In genomic region chr17:24632167-24632812, GRCm38 (mm10) we compare ENCODE assay signal across 8 mouse cellular contexts. TPM values are rescaled to one million over a fixed set of nuclear protein-coding genes. Genes with fewer than 3 reads are reported as not detected.
DNase-seq lines count a peak whose midpoint lies in the region; ATAC-seq and TF ChIP-seq lines count a peak whose summit lies in the region.

Gene Tsc2 (minus strand): TSS chr17:24632630.
Gene Nthl1 (plus strand): TSS chr17:24632680.

- peak within 1 kb of the TSS; percentile 81 for H3K4me2 ChIP-seq in forebrain, embryonic 16.5 days (ENCODE audit: low read length)
- H3K4me2 ChIP-seq in neural tube, embryonic 15.5 days, result peak within 1 kb of the TSS; percentile 91

- H3K27me3 ChIP-seq in MEL (ENCODE audit: control insufficient read depth in 1 of 2, insufficient read depth in 2 of 2, low read length in 2 of 2), result no peaks in the 10 kb centered on the region
- H3K27me3 ChIP-seq in forebrain, embryonic 16.5 days (replicated peaks; ENCODE audit: control insufficient read depth, insufficient read depth, low read length), result no peaks in the 10 kb centered on the region
- no peaks in the 10 kb centered on the region for H3K27me3 ChIP-seq in neural tube, embryonic 15.5 days (replicated peaks)

- peaks cover 9 to 11% of the 10 kb centered on the region in 2 experiments for H3K4me1 ChIP-seq in MEL (ENCODE audit: control insufficient read depth in 1 of 2, insufficient read depth in 2 of 2, low read length in 2 of 2)
- H3K4me1 ChIP-seq in forebrain, embryonic 16.5 days (replicated peaks; ENCODE audit: control insufficient read depth, insufficient read depth, low read length), result peaks cover 12% of the 10 kb centered on the region
- H3K4me1 ChIP-seq in neural tube, embryonic 15.5 days, result peaks cover 26% of the 10 kb centered on the region

- peak within 1 kb of the TSS; percentile 73 for H3K27ac ChIP-seq in MEL (ENCODE audit: control insufficient read depth, low read depth, low read length)
- peak within 1 kb of the TSS; percentile 52 for H3K27ac ChIP-seq in forebrain, embryonic 16.5 days (ENCODE audit: low read length)
- H3K27ac ChIP-seq in neural tube, embryonic 15.5 days (replicated peaks), result peak within 1 kb of the TSS; percentile 83

- no peak for TF ChIP-seq CTCF in MEL (IDR thresholded peaks at IDR 0.05 in 2 of 3, conservative IDR thresholded peaks at IDR 0.05 in 1 of 3; ENCODE audit: control insufficient read depth in 1 of 3, insufficient read depth in 1 of 3, low read depth in 2 of 3, low read length in 3 of 3, poor library complexity in 1 of 3, severe bottlenecking in 1 of 3)

- TF ChIP-seq RAD21 in MEL (IDR thresholded peaks at IDR 0.05; ENCODE audit: low read depth, low read length), result no peak

- peaks cover 3 to 5% of the 10 kb centered on the region in 2 experiments; a peak in 3 of 4 replicates for H3K36me3 ChIP-seq in MEL (ENCODE audit: control insufficient read depth in 1 of 2, insufficient read depth in 2 of 2, low read length in 2 of 2)
- peaks cover 12% of the 10 kb centered on the region for H3K36me3 ChIP-seq in forebrain, embryonic 16.5 days (ENCODE audit: control insufficient read depth, insufficient read depth)
- H3K36me3 ChIP-seq in neural tube, embryonic 15.5 days, result peaks cover 35% of the 10 kb centered on the region

- peak; percentile 93 to 95 for TF ChIP-seq POLR2A in MEL (IDR thresholded peaks at IDR 0.05; ENCODE audit: control insufficient read depth in 1 of 2, insufficient read depth in 1 of 2, low read depth in 1 of 2, low read length in 2 of 2, poor library complexity in 1 of 2)

- intact Hi-C loops in heart, postnatal 25 days (cut with DNase I), result no loop called here

- H3K9me3 ChIP-seq in MEL (replicated peaks; ENCODE audit: insufficient read depth, low read length), result no peaks in the 10 kb centered on the region
- H3K9me3 ChIP-seq in forebrain, embryonic 16.5 days (ENCODE audit: control insufficient read depth, low read length), result no peaks in the 10 kb centered on the region
- H3K9me3 ChIP-seq in neural tube, embryonic 15.5 days (replicated peaks), result no peaks in the 10 kb centered on the region

- TF ChIP-seq EP300 in MEL (IDR thresholded peaks at IDR 0.05; ENCODE audit: low read depth in 1 of 2, low read length in 2 of 2), result no peak

- H3K4me3 ChIP-seq in MEL (ENCODE audit: control insufficient read depth in 1 of 2, insufficient read depth in 1 of 2, low read depth in 2 of 2, low read length in 2 of 2), result peak within 1 kb of the TSS; percentile 70 to 72
- H3K4me3 ChIP-seq in forebrain, embryonic 16.5 days (replicated peaks; ENCODE audit: low read length), result peak within 1 kb of the TSS; percentile 68
- peak within 1 kb of the TSS; percentile 78 for H3K4me3 ChIP-seq in neural tube, embryonic 15.5 days (replicated peaks)

- peak within 1 kb of the TSS; percentile 72 for H3K9ac ChIP-seq in MEL (ENCODE audit: control insufficient read depth, low read depth, low read length, poor library complexity, severe bottlenecking)
- peak within 1 kb of the TSS; percentile 68 for H3K9ac ChIP-seq in forebrain, embryonic 16.5 days (replicated peaks; ENCODE audit: low read depth, low read length)
- peak within 1 kb of the TSS; percentile 74 for H3K9ac ChIP-seq in neural tube, embryonic 15.5 days (replicated peaks)

- 2% methylated on average over 51 of the region's 51 CpGs for WGBS in forebrain, embryonic 16.5 days
- WGBS in neural tube, embryonic 15.5 days, result 1% methylated on average over 51 of the region's 51 CpGs

- H3K79me2 ChIP-seq in MEL (ENCODE audit: control insufficient read depth, insufficient read depth, low read length, poor library complexity), result peaks cover 8% of the 10 kb centered on the region

- peak; percentile 95 for ATAC-seq in forebrain, embryonic 16.5 days
- peak; percentile 90 for ATAC-seq in neural tube, embryonic 15.5 days (ENCODE audit: low FRiP score)

- peak; percentile 96 for DNase-seq in MEL (ENCODE audit: low read depth, low spot score)
- DNase-seq in cerebellum, adult 18-20 months, result peak; percentile 82 to 85
- DNase-seq in heart, postnatal 25 days (ENCODE audit: low spot score), result peak; percentile 72
- peak; percentile 83 for DNase-seq in layer of hippocampus, adult 11-12 months (ENCODE audit: low spot score)
- peak; percentile 84 to 90 for DNase-seq in lung, adult 18-20 months
- peak; percentile 86 for DNase-seq in testis, postnatal 10 days (ENCODE audit: low spot score)

TF ChIP-seq in MEL, 35 proteins besides CTCF, POLR2A, EP300 and RAD21:
- TF ChIP-seq SIN3A (IDR thresholded peaks at IDR 0.05; ENCODE audit: low read length) (peak; percentile 97), BHLHE40 (IDR thresholded peaks at IDR 0.05; ENCODE audit: borderline replicate concordance, low read depth, low read length) (no peak), TBP (IDR thresholded peaks at IDR 0.05; ENCODE audit: low read depth, low read length) (peak; percentile 76), POLR2AphosphoS2 (IDR thresholded peaks at IDR 0.05; ENCODE audit: low read length) (peak; percentile 38; the same call in 1 of the 2 replicates), HCFC1 (IDR thresholded peaks at IDR 0.05; ENCODE audit: low read depth, low read length) (peak; percentile 98), MXI1 (IDR thresholded peaks at IDR 0.05; ENCODE audit: low read depth, low read length) (peak; percentile 95), ZC3H11A (IDR thresholded peaks at IDR 0.05; ENCODE audit: low read depth, low read length) (no peak), MYB (IDR thresholded peaks at IDR 0.05; ENCODE audit: low read depth, low read length) (no peak), ZMIZ1 (IDR thresholded peaks at IDR 0.05; ENCODE audit: low read depth, low read length) (peak; percentile 66; the same call in 1 of the 2 replicates), CHD2 (IDR thresholded peaks at IDR 0.05; ENCODE audit: low read length) (no peak), MEF2A (IDR thresholded peaks at IDR 0.05; ENCODE audit: extremely low read depth, insufficient replicate concordance, low read depth, low read length, poor library complexity, severe bottlenecking) (no peak), ELF1 (IDR thresholded peaks at IDR 0.05; ENCODE audit: low read depth, low read length) (peak; percentile 85), MYC (IDR thresholded peaks at IDR 0.05; ENCODE audit: low read depth, low read length) (peak; percentile 67; the same call in 1 of the 2 replicates), CHD1 (IDR thresholded peaks at IDR 0.05; ENCODE audit: low read depth, low read length) (no peak), NRF1 (IDR thresholded peaks at IDR 0.05; ENCODE audit: insufficient read depth, low read depth, low read length, poor library complexity, severe bottlenecking) (peak; percentile 66), TAL1 (IDR thresholded peaks at IDR 0.05; ENCODE audit: low read length) (no peak), TCF12 (IDR thresholded peaks at IDR 0.05; ENCODE audit: low read depth, low read length) (peak; percentile 64), USF2 (IDR thresholded peaks at IDR 0.05; ENCODE audit: borderline replicate concordance in 1 of 2, insufficient read depth in 1 of 2, low read depth in 1 of 2, low read length in 2 of 2) (no peak), KAT2A (conservative IDR thresholded peaks at IDR 0.05; ENCODE audit: low read depth, low read length) (peak; percentile 88; the same call in 1 of the 2 replicates), ZKSCAN1 (IDR thresholded peaks at IDR 0.05; ENCODE audit: low read depth, low read length) (no peak), E2F4 (IDR thresholded peaks at IDR 0.05; ENCODE audit: borderline replicate concordance, low read depth, low read length) (0 out of 2 replicates have a peak, but pooled peaks have one; percentile 1), MAX (IDR thresholded peaks at IDR 0.05; ENCODE audit: low read length) (peak; percentile 48), ZNF384 (IDR thresholded peaks at IDR 0.05; ENCODE audit: low read depth, low read length) (no peak), USF1 (IDR thresholded peaks at IDR 0.05; ENCODE audit: low read depth, low read length) (no peak), POLR2AphosphoS5 (IDR thresholded peaks at IDR 0.05; ENCODE audit: borderline replicate concordance, low read depth, low read length) (no peak), RCOR1 (IDR thresholded peaks at IDR 0.05; ENCODE audit: low read depth, low read length) (no peak), UBTF (IDR thresholded peaks at IDR 0.05; ENCODE audit: borderline replicate concordance, insufficient read depth, low read depth, low read length) (no peak), GABPA (IDR thresholded peaks at IDR 0.05; ENCODE audit: low read depth, low read length) (no peak), JUND (IDR thresholded peaks at IDR 0.05; ENCODE audit: low read depth, low read length) (no peak), MAZ (IDR thresholded peaks at IDR 0.05; ENCODE audit: low read depth, low read length) (peak; percentile 94; the same call in 1 of the 2 replicates), ETS1 (IDR thresholded peaks at IDR 0.05; ENCODE audit: low read depth, low read length) (peak; percentile 23; the same call in 1 of the 2 replicates), NELFE (IDR thresholded peaks at IDR 0.05; ENCODE audit: low read depth, low read length) (peak; percentile 81), SMC3 (IDR thresholded peaks at IDR 0.05; ENCODE audit: low read depth, low read length) (no peak), GATA1 (IDR thresholded peaks at IDR 0.05; ENCODE audit: low read depth, low read length) (no peak), MAFK (IDR thresholded peaks at IDR 0.05; ENCODE audit: borderline replicate concordance, low read depth, low read length) (no peak)

RNA-seq across cellular contexts. Expression of gene Tsc2, which starts in this region (rescaled TPM):
- total RNA-seq in MEL (2012; rRNA removed), result 44.0 and 48.8 TPM in 2 replicates
- polyA plus RNA-seq in MEL (2012; ENCODE audit: insufficient read depth in 1 of 2, insufficient read length in 2 of 2, low read depth in 1 of 2, low replicate concordance in 2 of 2, missing spikeins in 1 of 2), result 10 to 100 TPM in 1 of 2 experiments, not detected in 1; 99.2 TPM
- polyA plus RNA-seq in forebrain, embryonic 16.5 days (2015; fragmentation: Nextera tagmentation; extraction: Ambion mirVana), result 80.4 and 86.8 TPM in 2 replicates
- 100 to 1,000 TPM in 1 of 2 experiments, 10 to 100 TPM in 1; 93.9 to 101 TPM for total RNA-seq in heart, postnatal 25 days (2021)
- polyA plus RNA-seq in neural tube, embryonic 15.5 days (2015; fragmentation: Nextera tagmentation; extraction: Ambion mirVana), result 60.6 and 68.8 TPM in 2 replicates

RNA-seq across cellular contexts. Expression of gene Nthl1, which starts in this region (rescaled TPM):
- 26.1 and 31.4 TPM in 2 replicates for total RNA-seq in MEL (2012; rRNA removed)
- 100 to 1,000 TPM in 1 of 2 experiments, 10 to 100 TPM in 1; 32.0 to 262 TPM for polyA plus RNA-seq in MEL (2012; ENCODE audit: insufficient read depth in 1 of 2, insufficient read length in 2 of 2, low read depth in 1 of 2, low replicate concordance in 2 of 2, missing spikeins in 1 of 2)
- polyA plus RNA-seq in forebrain, embryonic 16.5 days (2015; fragmentation: Nextera tagmentation; extraction: Ambion mirVana), result 13.4 and 14.4 TPM in 2 replicates
- total RNA-seq in heart, postnatal 25 days (2021), result 1 to 10 TPM; 2.8 to 3.4 TPM
- polyA plus RNA-seq in neural tube, embryonic 15.5 days (2015; fragmentation: Nextera tagmentation; extraction: Ambion mirVana), result 8.3 and 10.0 TPM in 2 replicates

Comparison
In these comparisons a context has a peak if more than half of its experiments do, and no peak if none do; other contexts are left out.
1. Peak in every context shown above with its lines: DNase-seq, ATAC-seq, H3K4me3 ChIP-seq and H3K27ac ChIP-seq.